Mouse (Mus musculus) hindbrain, embryonic 13.5 days (tissue): ENCODE measurements around the gene Gm10521. TPM values are rescaled to one million over a fixed set of nuclear protein-coding genes. Genes with fewer than 3 reads are reported as not detected.

Source experiments
- ATAC-seq: fragments of 200-750 bp; cut with Nextera tagmentation; 2 replicates; pipeline ENCODE4 v1.8.0; 2017; ENCODE audit warnings: moderate TSS enrichment; ENCODE audit not compliant: low FRiP score
- H3K27ac ChIP-seq: fragments of 300-500 bp; sonication (generic); 2 replicates; pipeline ENCODE4 v1.5.1; 2015; ENCODE audit warnings: inconsistent platforms, mild to moderate bottlenecking, moderate library complexity
- H3K27me3 ChIP-seq: fragments of 300-500 bp; sonication (generic); 2 replicates; pipeline ENCODE4 v1.6.1; 2015; ENCODE audit warnings: mild to moderate bottlenecking, inconsistent platforms
- H3K36me3 ChIP-seq: fragments of 300-500 bp; sonication (generic); 2 replicates; pipeline ENCODE4 v1.6.1; 2015; ENCODE audit warnings: mild to moderate bottlenecking, inconsistent platforms
- H3K4me1 ChIP-seq: fragments of 300-500 bp; sonication (generic); replicated peaks from 2 replicates; pipeline ENCODE4 v1.6.1; 2015; ENCODE audit warnings: inconsistent platforms
- H3K4me2 ChIP-seq: fragments of 300-500 bp; sonication (generic); 2 replicates; pipeline ENCODE4 v1.6.1; 2015; ENCODE audit warnings: inconsistent platforms, mild to moderate bottlenecking, moderate library complexity
- H3K4me3 ChIP-seq: fragments of 300-500 bp; sonication (generic); 2 replicates; pipeline ENCODE4 v1.5.1; 2015; ENCODE audit warnings: mild to moderate bottlenecking, inconsistent platforms
- H3K9ac ChIP-seq: fragments of 300-500 bp; sonication (generic); 2 replicates; pipeline ENCODE4 v1.6.1; 2015; ENCODE audit warnings: mild to moderate bottlenecking, inconsistent platforms
- H3K9me3 ChIP-seq: fragments of 300-500 bp; sonication (generic); 2 replicates; pipeline ENCODE4 v1.6.1; 2016; ENCODE audit warnings: inconsistent platforms
- WGBS: fragments of 180-500 bp; shearing (Covaris S2); methylation state at CpG from one replicate; pipeline ENCODE4 v1.1.7; 2015; 5-methylcytosine and 5-hydroxymethylcytosine counted together
- polyA plus RNA-seq: library from polyadenylated mRNA; unstranded; fragments of >200 nt; fragmentation: Nextera tagmentation; extraction: Ambion mirVana; gene quantifications from 2 replicates; pipeline ENCODE4 v1.2.1, GENCODE M21; 2015

Gene Gm10521
- polyA plus RNA-seq, 1 experiment from 2014 or later, result not detected

DNA sequence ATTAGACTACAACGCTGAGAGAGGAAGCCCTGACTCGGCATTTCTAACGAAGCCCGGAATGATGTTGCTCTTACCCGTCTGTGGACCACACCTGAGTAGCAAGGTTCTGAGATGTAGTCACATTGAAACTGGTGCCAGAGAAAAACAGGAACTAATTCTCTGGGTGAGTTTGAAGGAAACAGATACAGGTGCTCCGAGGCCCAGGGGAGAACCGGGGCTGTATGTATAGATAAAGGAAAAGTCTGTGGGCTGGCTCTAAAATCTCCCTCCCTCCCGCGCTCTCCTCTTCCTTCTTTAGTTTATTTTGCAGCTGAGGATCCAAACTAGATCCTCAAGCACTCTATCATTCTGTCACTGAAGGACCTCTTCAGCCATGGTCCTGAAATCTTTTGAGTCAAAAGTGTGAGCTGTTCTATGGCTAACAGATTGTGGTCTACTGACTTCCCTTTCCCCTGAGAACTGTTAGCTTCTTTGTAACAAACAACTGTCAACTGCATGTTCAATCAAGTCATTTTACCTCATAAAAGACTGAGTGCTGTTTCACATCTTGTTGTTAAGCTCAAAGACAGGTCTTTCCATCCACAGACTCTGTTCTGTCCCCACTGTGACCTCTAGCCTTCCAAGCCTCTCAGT lies 25.6 kb downstream of the Gm10521 start:
- no peak overlapping the region for H3K9ac ChIP-seq
- no peak overlapping the region for H3K4me2 ChIP-seq
- ATAC-seq, result no peak
- 94% methylated on average over 9 of the region's 9 CpGs for whole genome bisulfite sequencing
- no peaks in the 10 kb centered on the region for H3K9me3 ChIP-seq
- H3K4me1 ChIP-seq, result no peaks in the 10 kb centered on the region
- H3K27ac ChIP-seq, result no peak overlapping the region
- H3K36me3 ChIP-seq, result no peaks in the 10 kb centered on the region
- no peaks in the 10 kb centered on the region for H3K27me3 ChIP-seq
- H3K4me3 ChIP-seq, result no peak overlapping the region

DNA sequence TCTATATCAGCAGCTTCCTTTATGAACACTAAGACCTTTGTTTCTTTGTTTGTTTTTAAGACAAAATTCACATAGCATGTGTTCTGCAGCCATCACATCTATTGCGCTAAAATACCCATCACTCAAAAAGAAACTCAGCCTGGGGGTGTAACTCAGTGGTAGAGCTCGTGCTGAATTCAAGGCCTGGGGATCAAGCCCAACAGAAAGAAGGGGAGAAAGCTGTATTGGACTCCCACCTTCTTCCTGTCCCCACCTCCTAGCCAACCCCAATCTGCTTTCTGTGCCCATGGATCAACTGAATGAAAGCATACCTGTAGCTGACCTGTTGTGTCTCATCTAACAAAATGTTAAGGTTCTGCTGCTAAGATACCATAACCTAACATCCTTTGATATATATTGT lies 26.2 kb downstream of the Gm10521 start:
- H3K4me2 ChIP-seq, result no peak overlapping the region
- 76% methylated on average over 2 of the region's 2 CpGs for WGBS
- no peaks in the 10 kb centered on the region for H3K27me3 ChIP-seq
- H3K9me3 ChIP-seq, result no peaks in the 10 kb centered on the region
- no peaks in the 10 kb centered on the region for H3K4me1 ChIP-seq
- no peak overlapping the region for H3K9ac ChIP-seq
- no peak overlapping the region for H3K27ac ChIP-seq
- H3K36me3 ChIP-seq, result no peaks in the 10 kb centered on the region
- H3K4me3 ChIP-seq, result no peak overlapping the region
- ATAC-seq, result no peak

DNA sequence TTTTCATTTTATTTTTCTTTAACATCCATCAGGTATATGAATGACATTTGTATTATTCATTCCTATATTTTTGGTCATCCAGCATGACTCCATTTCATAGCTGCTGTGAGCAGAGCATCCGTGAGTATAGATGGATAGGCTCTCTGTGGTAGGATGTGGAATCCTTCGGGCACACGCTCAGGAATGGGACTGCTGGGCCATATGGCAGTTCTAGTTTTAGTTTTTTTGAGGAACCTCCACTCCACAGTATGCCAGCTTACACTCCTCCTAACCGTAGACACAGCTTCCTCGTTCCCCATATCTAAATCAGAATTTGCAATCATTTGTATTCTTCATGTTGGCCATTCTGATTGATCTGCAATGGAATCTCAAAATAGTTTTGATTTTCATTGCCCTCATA lies 27.4 kb downstream of the Gm10521 start:
- no peak overlapping the region for H3K9ac ChIP-seq
- H3K36me3 ChIP-seq, result no peaks in the 10 kb centered on the region
- H3K27me3 ChIP-seq, result no peaks in the 10 kb centered on the region
- 91% methylated on average over 5 of the region's 5 CpGs for WGBS
- no peaks in the 10 kb centered on the region for H3K9me3 ChIP-seq
- no peak overlapping the region for H3K27ac ChIP-seq
- H3K4me3 ChIP-seq, result no peak overlapping the region
- no peak overlapping the region for H3K4me2 ChIP-seq
- ATAC-seq, result no peak
- H3K4me1 ChIP-seq, result no peaks in the 10 kb centered on the region

DNA sequence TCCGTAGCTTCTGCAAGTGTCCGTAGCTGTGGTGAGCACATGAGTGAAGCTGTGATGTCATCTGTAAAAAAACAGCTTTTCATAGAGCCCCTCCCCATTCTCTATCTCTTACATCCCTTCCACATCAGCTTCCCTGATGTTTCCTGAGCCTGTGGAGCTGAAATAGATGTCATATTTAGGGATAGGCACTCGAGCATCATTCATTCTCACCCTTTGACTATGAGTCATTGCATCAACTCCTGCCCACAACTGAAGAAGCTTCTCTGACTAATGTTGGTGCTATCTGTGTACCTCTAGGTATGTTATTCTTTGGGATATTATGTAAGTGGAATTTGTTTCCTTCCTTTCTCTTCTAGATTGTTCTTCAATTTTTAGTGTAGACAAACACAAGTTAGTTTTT lies 29.4 kb downstream of the Gm10521 start:
- no peaks in the 10 kb centered on the region for H3K27me3 ChIP-seq
- no peak overlapping the region for H3K9ac ChIP-seq
- 75% methylated on average over 3 of the region's 3 CpGs for WGBS
- no peaks in the 10 kb centered on the region for H3K36me3 ChIP-seq
- H3K4me3 ChIP-seq, result no peak overlapping the region
- no peak for ATAC-seq
- H3K4me2 ChIP-seq, result no peak overlapping the region
- no peaks in the 10 kb centered on the region for H3K4me1 ChIP-seq
- H3K9me3 ChIP-seq, result no peaks in the 10 kb centered on the region
- H3K27ac ChIP-seq, result no peak overlapping the region

DNA sequence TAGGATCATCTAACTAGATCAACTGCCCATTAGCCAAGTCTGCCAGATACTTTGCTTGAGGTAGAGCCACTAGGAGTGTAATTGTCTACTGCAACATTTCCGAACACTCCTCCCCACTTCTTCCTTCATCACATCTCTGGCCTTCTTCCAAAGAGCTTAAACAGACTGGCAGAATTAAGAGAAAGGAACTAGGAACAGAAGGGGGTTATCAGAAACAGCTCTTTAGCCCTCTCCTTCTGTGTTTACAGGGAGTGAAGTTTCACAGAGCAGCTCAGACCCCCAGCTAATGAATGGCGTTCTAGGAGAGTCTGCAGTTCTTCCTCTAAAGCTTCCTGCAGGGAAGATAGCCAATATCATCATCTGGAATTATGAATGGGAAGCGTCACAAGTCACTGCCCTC lies 38.4 kb downstream of the Gm10521 start:
- Histone ChIP-seq H3K27me3 (no peaks in the 10 kb centered on the region), H3K9ac (no peak overlapping the region), H3K36me3 (no peaks in the 10 kb centered on the region), H3K9me3 (no peaks in the 10 kb centered on the region), H3K4me1 (no peaks in the 10 kb centered on the region), H3K4me3 (no peak overlapping the region), H3K4me2 (no peak overlapping the region), H3K27ac (no peak overlapping the region)
- no peak for ATAC-seq
- 86% methylated on average over 3 of the region's 3 CpGs for WGBS

DNA sequence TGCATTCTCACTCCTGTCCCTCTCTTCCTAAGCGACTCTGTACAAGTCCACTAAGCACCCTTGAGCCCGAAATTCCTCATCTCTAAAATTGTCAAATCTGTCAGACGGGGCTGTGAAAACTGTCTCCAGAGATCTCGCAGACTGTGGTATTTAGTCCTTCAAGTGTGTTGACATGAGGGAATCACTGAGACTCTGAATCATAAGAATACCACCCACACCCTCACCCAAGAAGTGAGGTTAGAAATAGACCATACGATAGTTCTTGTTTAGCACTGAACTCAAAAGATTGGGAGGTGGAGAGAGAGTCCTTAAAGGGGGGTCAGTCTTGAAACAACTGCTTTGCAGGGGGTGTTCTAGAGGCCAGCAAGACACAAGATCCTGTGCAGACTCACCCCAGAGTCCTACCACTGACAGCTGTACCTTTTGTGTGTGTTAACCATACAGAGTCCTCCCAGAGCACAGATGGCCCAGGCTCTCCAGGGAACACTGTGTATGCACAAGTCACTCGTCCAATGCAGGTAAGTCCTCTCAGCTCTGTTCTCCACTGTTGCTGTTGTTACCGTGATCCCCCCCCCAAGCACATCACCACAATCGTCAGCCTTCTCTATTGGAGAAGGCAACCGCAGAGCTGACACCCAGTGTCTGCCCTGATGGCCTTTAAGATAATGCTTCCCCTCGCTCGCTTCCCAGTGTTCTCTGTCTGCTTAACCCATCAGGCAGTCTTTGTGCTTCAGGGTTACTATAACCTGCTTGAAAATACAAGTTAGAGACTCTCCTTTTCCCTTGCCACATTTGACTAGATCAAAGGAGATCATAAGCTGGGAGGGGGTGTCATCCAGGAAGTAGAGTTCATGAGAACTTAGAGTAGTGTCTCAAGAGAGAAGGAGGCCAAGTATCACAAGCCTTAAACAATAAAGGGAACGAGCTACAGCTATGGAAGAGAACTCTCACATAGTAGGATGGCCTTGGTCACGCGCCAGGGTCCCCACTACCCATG lies 43.8 kb downstream of the Gm10521 start:
- WGBS, result 79% methylated on average over 14 of the region's 14 CpGs
- H3K27ac ChIP-seq, result no peak overlapping the region
- no peak overlapping the region for H3K4me3 ChIP-seq
- no peak overlapping the region for H3K9ac ChIP-seq
- no peaks in the 10 kb centered on the region for H3K4me1 ChIP-seq
- no peak for ATAC-seq
- no peak overlapping the region for H3K4me2 ChIP-seq
- H3K27me3 ChIP-seq, result no peaks in the 10 kb centered on the region
- H3K9me3 ChIP-seq, result no peaks in the 10 kb centered on the region
- no peaks in the 10 kb centered on the region for H3K36me3 ChIP-seq

DNA sequence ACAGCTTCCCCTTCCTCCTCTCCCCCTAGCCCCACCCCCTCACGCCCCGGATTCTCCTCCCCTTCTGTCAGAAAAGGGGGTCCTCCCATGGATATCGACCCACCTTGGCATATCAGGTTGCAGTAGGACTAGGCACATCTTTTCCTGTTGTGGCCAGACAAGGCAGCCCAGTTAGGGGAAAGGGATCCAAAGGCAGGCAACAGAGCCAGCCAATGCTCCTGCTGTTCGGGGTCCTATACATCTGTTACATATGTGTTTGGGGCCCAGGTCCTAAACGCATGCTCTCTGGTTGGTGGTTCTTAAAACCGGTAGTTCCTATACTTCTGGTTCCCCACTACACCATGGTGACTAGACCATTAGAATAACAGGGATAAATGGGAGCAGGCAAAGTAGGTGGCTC lies 45.2 kb downstream of the Gm10521 start:
- Histone ChIP-seq H3K9me3 (no peaks in the 10 kb centered on the region), H3K4me1 (no peaks in the 10 kb centered on the region), H3K36me3 (no peaks in the 10 kb centered on the region), H3K9ac (no peak overlapping the region), H3K4me2 (no peak overlapping the region), H3K27ac (no peak overlapping the region), H3K4me3 (no peak overlapping the region), H3K27me3 (no peaks in the 10 kb centered on the region)
- ATAC-seq, result no peak
- WGBS, result 79% methylated on average over 6 of the region's 6 CpGs

DNA sequence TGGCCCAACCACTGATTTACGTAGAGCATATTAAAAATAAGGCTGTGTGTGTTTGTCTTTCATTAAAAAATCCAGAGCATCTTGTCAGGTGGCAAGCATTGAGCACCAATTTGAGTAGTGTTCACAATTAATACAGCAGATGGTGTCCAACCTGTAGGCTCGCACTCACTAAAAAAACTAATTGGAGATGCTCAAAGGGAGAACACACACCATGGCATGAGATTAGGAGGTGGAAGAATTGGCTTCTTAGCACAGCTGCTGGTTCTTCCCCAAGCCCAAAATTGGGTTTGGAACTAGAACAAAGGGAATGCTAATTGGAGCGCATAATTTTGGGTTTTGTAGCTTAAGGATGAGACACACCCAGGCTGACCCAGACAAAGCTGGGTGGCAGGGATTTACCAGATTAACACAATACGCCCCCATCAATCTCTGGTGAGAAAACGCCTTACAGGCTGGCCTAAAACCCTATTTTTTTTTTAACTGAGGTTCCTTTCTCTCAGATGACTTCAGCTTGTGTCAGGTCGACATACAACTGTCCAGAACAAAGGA lies 51.1 kb downstream of the Gm10521 start:
- Histone ChIP-seq H3K4me1 (peaks cover 11% of the 10 kb centered on the region; the same call in 1 of the 2 replicates), H3K4me2 (no peak overlapping the region), H3K27me3 (no peaks in the 10 kb centered on the region), H3K27ac (no peak overlapping the region), H3K4me3 (no peak overlapping the region), H3K36me3 (no peaks in the 10 kb centered on the region), H3K9ac (no peak overlapping the region), H3K9me3 (no peaks in the 10 kb centered on the region)
- 52% methylated on average over 6 of the region's 6 CpGs for WGBS
- ATAC-seq, result no peak

Other genes with a start within 250 kb of the Gm10521 start
- not detected in 2 replicates for gene Slamf7, start 242.6 kb upstream of the Gm10521 start, polyA plus RNA-seq
- gene Cd48, start 213.7 kb upstream of the Gm10521 start, polyA plus RNA-seq, result 1.1 and 1.2 TPM in 2 replicates
- gene Slamf1, start 128.5 kb upstream of the Gm10521 start, polyA plus RNA-seq, result 0.12 and 0.40 TPM in 2 replicates
- gene Cd84, start 56.0 kb upstream of the Gm10521 start, polyA plus RNA-seq, result 0.89 and 1.1 TPM in 2 replicates
- gene Slamf6, start 21.9 kb downstream of the Gm10521 start, polyA plus RNA-seq, result not detected in 2 replicates
- gene Vangl2, start 132.8 kb downstream of the Gm10521 start, polyA plus RNA-seq, result 49.4 and 52.1 TPM in 2 replicates
- gene Nhlh1, start 161.9 kb downstream of the Gm10521 start, polyA plus RNA-seq, result 8.1 and 9.8 TPM in 2 replicates
- 186 and 190 TPM in 2 replicates for gene Copa, start 186.9 kb downstream of the Gm10521 start, polyA plus RNA-seq
- 118 and 128 TPM in 2 replicates for gene Ncstn, start 187.1 kb downstream of the Gm10521 start, polyA plus RNA-seq
- gene Pex19, start 231.1 kb downstream of the Gm10521 start, polyA plus RNA-seq, result 163 and 168 TPM in 2 replicates